Mouse (Mus musculus) embryonic facial prominence, embryonic 15.5 days (tissue): ENCODE data around the gene Mmp17. TPM values are rescaled to one million over a fixed set of nuclear protein-coding genes. Genes with fewer than 3 reads are reported as not detected.

ENCODE experiments used
- ATAC-seq: fragments of 200-750 bp; cut with Nextera tagmentation; 2 replicates; pipeline ENCODE4 v1.8.0; 2017; ENCODE audit warnings: low read depth, moderate TSS enrichment; ENCODE audit not compliant: insufficient number of reproducible peaks, low FRiP score, low TSS enrichment
- H3K27ac ChIP-seq: fragments of 300-500 bp; sonication (generic); replicated peaks from 2 replicates; pipeline ENCODE4 v1.5.1; 2015; ENCODE audit warnings: mild to moderate bottlenecking, inconsistent platforms
- H3K27me3 ChIP-seq: fragments of 300-500 bp; sonication (generic); 2 replicates; pipeline ENCODE4 v1.6.1; 2015; ENCODE audit warnings: inconsistent platforms
- H3K36me3 ChIP-seq: fragments of 300-500 bp; sonication (generic); 2 replicates; pipeline ENCODE4 v1.6.1; 2015; ENCODE audit warnings: mild to moderate bottlenecking, inconsistent platforms
- H3K4me1 ChIP-seq: fragments of 300-500 bp; sonication (generic); 2 replicates; pipeline ENCODE4 v1.6.1; 2015; ENCODE audit warnings: inconsistent platforms
- H3K4me2 ChIP-seq: fragments of 300-500 bp; sonication (generic); replicated peaks from 2 replicates; pipeline ENCODE4 v1.6.1; 2015; ENCODE audit warnings: mild to moderate bottlenecking, inconsistent platforms
- H3K4me3 ChIP-seq: fragments of 300-500 bp; sonication (generic); replicated peaks from 2 replicates; pipeline ENCODE4 v1.5.1; 2015; ENCODE audit warnings: mild to moderate bottlenecking, inconsistent platforms
- H3K9ac ChIP-seq: fragments of 300-500 bp; sonication (generic); 2 replicates; pipeline ENCODE4 v1.6.1; 2015; ENCODE audit warnings: inconsistent platforms
- H3K9me3 ChIP-seq: fragments of 300-500 bp; sonication (generic); replicated peaks from 2 replicates; pipeline ENCODE4 v1.6.1; 2016; ENCODE audit warnings: inconsistent platforms
- whole genome bisulfite sequencing: fragments of 180-500 bp; shearing (Covaris S2); methylation state at CpG from one replicate; pipeline ENCODE4 v1.1.7; 2015; 5-methylcytosine and 5-hydroxymethylcytosine counted together
- polyA plus RNA-seq: library from polyadenylated mRNA; unstranded; fragments of >200 nt; fragmentation: Nextera tagmentation; extraction: Ambion mirVana; gene quantifications from 2 replicates; pipeline ENCODE4 v1.2.1, GENCODE M21; 2015

Mmp17 gene
- polyA plus RNA-seq, 1 experiment from 2014 or later = 4.3 TPM

DNA sequence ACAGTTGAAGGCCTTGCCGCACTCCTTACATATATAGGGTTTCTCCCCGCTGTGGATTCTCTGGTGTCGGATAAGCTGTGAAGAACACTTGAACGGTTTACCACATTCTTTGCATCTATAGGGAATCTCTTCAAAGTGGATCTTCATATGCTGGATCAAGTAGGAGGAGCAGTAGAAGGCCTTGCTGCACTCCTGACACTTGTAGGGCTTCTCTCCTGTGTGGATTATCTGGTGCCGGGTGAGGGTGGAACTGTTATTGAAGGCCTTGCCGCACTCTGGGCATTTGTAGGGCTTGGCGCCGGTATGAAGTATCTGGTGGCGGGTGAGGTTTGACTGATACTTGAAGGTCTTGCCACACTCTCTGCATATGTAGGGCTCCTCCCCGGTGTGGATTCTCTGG lies 73.0 kb downstream of the Mmp17 start:
- 97% methylated on average over 10 of the region's 10 CpGs for WGBS
- Histone ChIP-seq H3K9me3 (no peaks in the 10 kb centered on the region), H3K4me3 (no peak overlapping the region), H3K4me2 (no peak overlapping the region), H3K36me3 (peaks cover 53% of the 10 kb centered on the region), H3K27ac (no peak overlapping the region), H3K4me1 (no peaks in the 10 kb centered on the region), H3K9ac (no peak overlapping the region), H3K27me3 (no peaks in the 10 kb centered on the region)
- no peak for ATAC-seq

DNA sequence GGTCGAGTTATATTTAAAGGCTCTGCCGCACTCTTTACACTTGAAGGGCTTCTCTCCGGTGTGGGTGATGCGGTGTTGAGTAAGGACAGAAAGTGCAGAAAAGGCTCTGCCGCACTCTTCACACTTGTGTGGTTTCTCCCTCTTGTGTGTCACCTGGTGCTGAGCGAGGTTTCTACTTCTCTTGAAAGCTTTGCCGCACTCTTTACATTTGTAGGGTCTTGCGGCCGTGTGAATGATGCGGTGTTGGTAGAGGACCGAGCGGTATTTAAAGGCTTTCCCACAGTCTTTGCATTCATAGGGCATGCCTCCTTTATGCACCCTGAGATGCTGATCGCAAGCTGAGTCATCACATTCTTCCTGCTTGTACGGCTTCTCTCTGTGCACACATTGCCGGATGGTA lies 74.0 kb downstream of the Mmp17 start:
- no peaks in the 10 kb centered on the region for H3K27me3 ChIP-seq
- H3K4me1 ChIP-seq = no peaks in the 10 kb centered on the region
- H3K4me3 ChIP-seq = no peak overlapping the region
- ATAC-seq = no peak
- 91% methylated on average over 15 of the region's 15 CpGs for WGBS
- peaks cover 53% of the 10 kb centered on the region for H3K36me3 ChIP-seq
- H3K9me3 ChIP-seq = no peaks in the 10 kb centered on the region
- H3K27ac ChIP-seq = no peak overlapping the region
- no peak overlapping the region for H3K9ac ChIP-seq
- H3K4me2 ChIP-seq = no peak overlapping the region

Other genes with a start within 250 kb of the Mmp17 start
- gene Sfswap, start 82.9 kb upstream of the Mmp17 start, polyA plus RNA-seq = 53.4 and 53.7 TPM in 2 replicates
- gene Zfp11, start 85.9 kb downstream of the Mmp17 start, polyA plus RNA-seq = 4.5 and 5.5 TPM in 2 replicates
- gene Sept14, start 124.3 kb downstream of the Mmp17 start, polyA plus RNA-seq = not detected in 2 replicates
- gene Mrps17, start 131.3 kb downstream of the Mmp17 start, polyA plus RNA-seq = 187 and 201 TPM in 2 replicates
- 103 and 104 TPM in 2 replicates for gene Nipsnap2, start 140.9 kb downstream of the Mmp17 start, polyA plus RNA-seq
- 30.7 and 35.3 TPM in 2 replicates for gene Psph, start 203.3 kb downstream of the Mmp17 start, polyA plus RNA-seq